Mouse (Mus musculus): ENCODE results near the gene Rad17.

GRCm38 (mm10) chr13:100594838-100595551 is 55.9 kb downstream of the Rad17 start:
- TF ChIP-seq CTCF (IDR thresholded peaks at IDR 0.05) (no peak), EP300 (IDR thresholded peaks at IDR 0.05) (no peak)

Data from lung, postnatal 0 days (tissue).